Mouse (Mus musculus) G1E (cell line): ENCODE data around the gene Drosha.
"Not testable (repeated sequence)": the region's sequence is repeated elsewhere in the genome, so short reads cannot be mapped to it uniquely, and the experiment has no call there.

Experiments
- CTCF ChIP-seq: IDR thresholded peaks from 2 replicates; pipeline ENCODE4 v1.5.1; 2012; ENCODE audit warnings: low read depth, low read length, inconsistent platforms, mixed read lengths
- GATA1 ChIP-seq: IDR thresholded peaks from 2 replicates; pipeline ENCODE4 v1.6.1; 2012; ENCODE audit warnings: borderline replicate concordance, low read length, inconsistent platforms, mixed read lengths
- GATA2 ChIP-seq: IDR thresholded peaks from 2 replicates; pipeline ENCODE4 v1.6.1; 2012; ENCODE audit warnings: low read depth, low read length, inconsistent platforms, borderline replicate concordance
- TAL1 ChIP-seq: conservative IDR thresholded peaks from 2 replicates; pipeline ENCODE4 v1.6.1; 2012; ENCODE audit warnings: low read depth, low read length, inconsistent platforms, mixed read lengths

GRCm38 (mm10) chr15:12919326-12919966, 94.8 kb downstream of the Drosha start:
- TF ChIP-seq CTCF, GATA1, TAL1, GATA2: not testable (repeated sequence)
